Mouse (Mus musculus) left cerebral cortex, postnatal 14 days (tissue): ENCODE measurements at regions not wholly inside any gene's neighbourhood (a gene's known extent, or its start where the extent isn't known, plus 50 kb on each side); places are given as distances from the start of the nearest gene placed in this dataset.

Experiments
- DNase-seq, 2 experiments: peaks; one replicate each; pipeline ENCODE4 v3.0.0; 2021 to 2022; ENCODE audit warnings: low spot score in 2 of 2, mixed read lengths in 1 of 2
- intact Hi-C: fragments of 180-260 bp; cut with DNase I; formaldehyde crosslinking; loops from one replicate; pipeline ENCODE4 v1.15.1; 2025

- no peak for DNase-seq
- intact Hi-C loops, result no loop called here
These were observed 150.3 kb downstream of the Rnf152 start for GRCm38 (mm10) chr1:105206216-105206615.

- intact Hi-C loops, result no loop called here
- no peak for DNase-seq
These were observed 157.2 kb downstream of the Rnf152 start for GRCm38 (mm10) chr1:105199305-105199704.

DNA sequence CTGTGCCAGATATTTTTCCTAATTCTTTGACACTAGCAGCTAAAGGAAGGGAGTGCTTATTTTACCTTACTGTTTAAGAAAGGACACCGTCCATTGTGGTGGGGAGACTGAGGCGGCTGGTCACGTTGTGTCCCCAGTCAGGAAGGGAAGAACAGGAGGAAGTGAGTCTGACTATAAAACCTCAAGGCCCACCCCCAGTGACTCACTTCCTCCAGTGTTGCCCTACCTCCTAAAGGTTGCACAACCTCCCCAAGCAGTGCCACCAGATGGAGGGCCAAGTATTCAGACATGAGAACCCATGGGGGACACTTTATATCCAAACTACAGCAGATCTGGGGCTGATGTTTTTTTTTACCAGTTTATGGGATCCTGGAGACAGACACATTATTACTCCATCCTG, 165.4 kb downstream of the Rnf152 start:
- intact Hi-C loops, result no loop called here
- no peak for DNase-seq

- intact Hi-C loops, result no loop called here
- no peak for DNase-seq
These were observed 167.6 kb downstream of the Rnf152 start for GRCm38 (mm10) chr1:105188920-105189266.

GRCm38 (mm10) chr1:105188210-105188919, 168.1 kb downstream of the Rnf152 start:
- intact Hi-C loops, result no loop called here
- no peak for DNase-seq

DNA sequence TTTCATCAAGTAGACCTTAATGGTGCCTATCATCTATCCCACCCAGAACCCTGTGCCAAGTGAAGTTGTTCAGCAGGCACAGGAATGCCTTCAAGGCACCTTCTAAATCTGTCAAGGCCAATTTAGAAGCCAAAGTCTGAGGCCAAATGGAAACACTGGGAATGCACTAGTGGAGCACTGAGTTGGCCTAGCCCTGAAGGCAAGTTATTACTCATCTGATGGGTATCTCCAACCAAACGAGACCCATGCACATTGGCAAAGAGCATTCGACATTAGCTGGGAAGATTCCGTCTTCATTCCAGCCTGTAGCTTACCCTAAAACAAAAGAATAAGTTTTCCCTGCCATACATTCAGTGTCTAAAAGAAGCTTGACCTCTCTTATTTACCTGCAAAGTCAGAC, 172.0 kb downstream of the Rnf152 start:
- no peak for DNase-seq
- intact Hi-C loops, result no loop called here

DNA sequence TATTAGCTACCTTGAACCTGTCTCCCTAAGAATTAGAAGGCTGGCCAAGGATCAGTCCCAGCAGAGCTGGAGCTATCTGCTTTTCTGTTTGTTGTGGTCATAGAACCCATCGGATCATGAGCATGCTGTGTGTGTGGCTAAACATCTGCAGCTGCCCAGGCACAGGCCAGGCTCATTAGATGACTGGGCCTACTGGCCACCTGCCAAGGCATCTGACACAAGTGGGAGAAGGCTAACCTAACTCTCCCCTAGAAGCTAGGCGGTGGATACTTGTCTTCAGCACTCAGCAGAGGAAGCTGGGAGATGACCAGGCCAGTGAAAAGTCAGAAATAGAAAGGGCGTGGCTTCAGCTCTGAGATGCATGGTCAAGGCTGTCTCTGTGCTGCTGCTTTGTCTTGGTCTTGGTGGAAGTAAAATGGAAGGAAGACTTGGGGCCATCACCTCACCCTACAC, 177.1 kb downstream of the Rnf152 start:
- DNase-seq, result peak in 1 of 2 experiments; percentile 6
- intact Hi-C loops, result no loop called here

- intact Hi-C loops, result no loop called here
- no peak for DNase-seq
These were observed 177.7 kb downstream of the Rnf152 start for GRCm38 (mm10) chr1:105178773-105179172.

GRCm38 (mm10) chr1:105177938-105178337, 178.6 kb downstream of the Rnf152 start:
- DNase-seq, result no peak
- intact Hi-C loops, result no loop called here

GRCm38 (mm10) chr1:105177015-105177762, 179.3 kb downstream of the Rnf152 start:
- no peak for DNase-seq
- intact Hi-C loops, result no loop called here

- intact Hi-C loops, result no loop called here
- DNase-seq, result no peak
These were observed 185.5 kb downstream of the Rnf152 start for GRCm38 (mm10) chr1:105170979-105171378.

DNA sequence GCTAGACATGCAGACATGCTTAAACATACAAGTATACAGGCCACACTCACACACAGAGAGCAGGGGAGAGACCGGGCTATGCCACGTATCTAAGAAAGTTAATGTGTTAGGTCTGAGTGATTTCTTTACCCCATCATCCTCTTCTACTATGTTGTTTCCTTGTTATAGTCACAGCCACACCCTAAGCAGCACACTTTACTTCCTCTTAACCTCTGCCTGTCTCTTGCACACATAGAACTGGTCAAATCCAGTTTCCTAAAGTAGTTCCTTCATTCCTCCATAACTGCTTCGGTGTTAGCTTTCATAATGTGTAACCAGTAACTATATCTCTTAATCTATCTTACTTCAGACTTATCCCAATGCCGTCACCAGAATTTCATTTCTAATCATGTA, 186.4 kb downstream of the Rnf152 start:
- intact Hi-C loops, result no loop called here
- no peak for DNase-seq

DNA sequence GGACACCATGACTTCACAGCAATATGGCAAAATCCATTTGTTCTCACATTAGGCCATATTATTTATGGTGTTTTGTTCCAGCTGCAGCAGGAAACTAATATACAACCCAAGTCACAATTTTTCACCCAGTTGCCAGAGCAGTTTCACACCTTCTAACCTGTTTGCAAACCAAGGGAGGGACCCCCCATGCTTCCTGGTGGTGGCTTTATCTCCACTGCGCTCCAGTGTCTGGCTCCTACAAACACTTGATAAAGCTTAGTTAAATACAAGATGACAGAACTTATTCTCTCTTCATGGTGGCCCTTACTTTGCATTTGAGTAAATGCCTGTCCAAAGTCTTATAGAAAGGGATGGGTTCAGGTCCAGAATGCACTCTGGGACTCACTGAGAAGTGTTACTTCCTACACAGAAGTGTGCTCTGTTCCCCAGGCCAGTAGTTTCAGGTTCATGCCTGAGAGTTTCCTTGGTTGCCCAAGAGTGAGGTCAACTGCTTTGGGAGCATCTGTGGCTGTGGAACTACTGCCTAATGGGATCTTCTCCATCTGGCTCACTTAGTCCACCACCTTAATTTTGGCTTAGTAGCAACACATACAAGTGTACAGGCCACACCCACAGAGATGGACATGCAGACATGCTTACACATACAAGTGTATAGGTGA, 186.9 kb downstream of the Rnf152 start:
- DNase-seq, result no peak
- intact Hi-C loops, result no loop called here

DNA sequence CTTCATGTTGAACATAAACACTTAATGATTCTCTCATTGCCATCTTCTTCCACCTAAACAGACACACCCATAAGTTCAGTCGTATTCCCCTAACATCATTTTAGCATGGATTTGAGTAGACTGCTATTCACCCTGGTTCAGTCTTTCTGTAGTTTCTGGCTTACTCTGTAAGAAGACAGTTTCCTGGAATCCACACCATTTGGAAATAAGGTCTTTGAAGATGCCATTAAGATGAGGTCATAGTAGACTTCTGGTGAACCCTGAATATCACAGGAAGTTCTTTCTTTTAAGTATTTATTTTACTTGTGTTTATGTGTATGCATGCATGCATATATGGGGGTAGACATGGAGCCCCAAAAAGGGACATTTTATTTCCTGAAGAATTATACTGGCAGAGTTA, 187.7 kb downstream of the Rnf152 start:
- intact Hi-C loops, result no loop called here
- no peak for DNase-seq

GRCm38 (mm10) chr1:105157459-105158124, 198.9 kb downstream of the Rnf152 start:
- intact Hi-C loops, result no loop called here

DNA sequence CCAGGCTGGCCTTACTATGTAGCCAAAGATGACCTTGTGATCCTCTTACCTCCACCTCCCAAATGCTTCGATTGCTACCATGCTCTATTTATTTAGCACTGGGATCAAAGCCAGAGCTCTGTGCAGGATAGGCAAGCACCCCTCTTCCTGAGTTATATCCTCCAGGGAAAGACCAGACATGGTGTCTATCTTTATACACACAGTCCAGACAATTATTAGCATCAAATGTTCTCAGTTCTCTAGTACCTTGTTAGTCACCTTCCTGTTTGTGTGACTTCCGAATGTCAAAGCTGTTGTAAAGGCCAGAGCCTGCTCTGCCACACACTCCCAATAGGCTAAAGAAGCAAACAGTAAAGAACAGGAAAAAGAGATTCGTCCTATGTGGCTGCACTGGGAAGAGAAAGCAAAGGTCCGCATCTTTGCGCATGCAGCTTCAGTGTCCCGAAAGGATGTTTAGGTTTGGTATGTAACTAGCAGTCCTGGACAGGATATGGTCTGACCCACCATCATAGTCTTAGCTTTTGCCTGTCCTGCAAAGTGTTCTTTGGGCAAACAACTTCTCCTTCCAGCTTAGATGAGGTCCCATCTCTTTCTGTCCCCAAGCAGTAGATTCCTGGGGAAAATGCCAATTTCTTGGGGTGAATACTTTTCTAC, 204.2 kb downstream of the Rnf152 start:
- intact Hi-C loops, result no loop called here
- DNase-seq, result no peak

More at GRCm38 (mm10) chr1:105157459-105158124, 198.9 kb downstream of the Rnf152 start:
- DNase-seq, result no peak

GRCm38 (mm10) chr1:105151466-105151846, 205.1 kb downstream of the Rnf152 start:
- no peak for DNase-seq
- intact Hi-C loops, result no loop called here

- DNase-seq, result no peak
- intact Hi-C loops, result no loop called here
These were observed 205.7 kb downstream of the Rnf152 start for GRCm38 (mm10) chr1:105150624-105151465.

GRCm38 (mm10) chr1:105148792-105149191, 207.7 kb downstream of the Rnf152 start:
- intact Hi-C loops, result no loop called here
- DNase-seq, result no peak
